Mouse (Mus musculus): Measurements from ENCODE around the gene Adcy6.
"Not testable (repeated sequence)": the region's sequence is repeated elsewhere in the genome, so short reads cannot be mapped to it uniquely, and the experiment has no call there.

DNA sequence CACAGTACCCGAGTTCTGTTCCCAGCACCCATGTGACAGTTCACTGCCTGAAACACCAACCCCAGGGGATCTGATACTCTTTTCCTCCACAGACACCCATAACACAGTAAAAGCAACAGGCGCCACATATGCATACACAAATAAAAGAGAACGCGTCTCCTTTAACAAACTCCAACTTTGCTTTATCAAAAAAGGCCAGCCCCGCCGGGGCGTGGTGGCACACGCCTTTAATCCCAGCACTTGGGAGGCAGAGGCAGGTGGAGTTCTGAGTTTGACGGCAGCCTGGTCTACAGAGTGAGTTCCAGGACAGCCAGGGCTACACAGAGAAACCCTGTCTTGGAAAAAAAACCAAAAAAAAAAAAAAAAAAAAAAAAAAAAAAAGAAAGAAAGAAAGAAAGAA is 23.7 kb downstream of the Adcy6 start:
- not testable (repeated sequence) for TF ChIP-seq CTCF (IDR thresholded peaks at IDR 0.05; ENCODE audit: borderline replicate concordance, insufficient read depth, low read length); POLR2A (IDR thresholded peaks at IDR 0.05; ENCODE audit: low read depth, low read length)
